Mouse (Mus musculus): ENCODE results near the gene Zfp78. TPM values are rescaled to one million over a fixed set of nuclear protein-coding genes. Genes with fewer than 3 reads are reported as not detected.
A peak's percentile ranks its signal among the peaks of the same experiment; 100 is the strongest.
"Not testable (repeated sequence)": the region's sequence is repeated elsewhere in the genome, so short reads cannot be mapped to it uniquely, and the experiment has no call there.

Zfp78 gene
- polyA plus RNA-seq, 1 experiment: 2.5 TPM

DNA sequence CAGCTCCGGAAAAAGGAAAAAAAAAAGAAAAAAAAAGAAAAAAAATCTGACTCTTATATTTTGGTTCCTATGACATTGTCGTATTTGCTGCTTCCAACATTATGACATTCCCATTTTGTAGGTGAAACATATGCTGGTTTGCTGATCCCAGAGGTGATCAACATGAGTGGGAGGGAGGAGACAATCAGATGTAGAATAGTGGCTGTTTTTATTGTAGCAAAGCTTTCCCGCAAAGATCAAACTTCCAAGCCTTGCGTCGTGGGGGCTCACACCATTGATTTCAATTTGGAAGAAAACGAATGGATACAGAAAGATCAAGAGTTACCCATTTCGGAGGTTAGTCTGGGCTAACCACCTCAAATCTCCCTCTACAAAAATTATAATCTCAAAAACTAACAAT lies 1.3 kb upstream of the Zfp78 start:
- Histone ChIP-seq H3K4me3 (ENCODE audit: insufficient read depth, low read length) (peak overlapping the region; percentile 82), H3K27ac (ENCODE audit: insufficient read depth, low read depth, low read length) (no peak overlapping the region), H3K4me1 (ENCODE audit: control insufficient read depth, insufficient read depth, low read length) (peaks cover 6% of the 10 kb centered on the region; the same call in 1 of the 2 replicates)
- no peak for TF ChIP-seq CTCF (IDR thresholded peaks at IDR 0.05; ENCODE audit: low read depth, low read length)
- TF ChIP-seq POLR2A (IDR thresholded peaks at IDR 0.05; ENCODE audit: borderline replicate concordance, low read depth, low read length): no peak

DNA sequence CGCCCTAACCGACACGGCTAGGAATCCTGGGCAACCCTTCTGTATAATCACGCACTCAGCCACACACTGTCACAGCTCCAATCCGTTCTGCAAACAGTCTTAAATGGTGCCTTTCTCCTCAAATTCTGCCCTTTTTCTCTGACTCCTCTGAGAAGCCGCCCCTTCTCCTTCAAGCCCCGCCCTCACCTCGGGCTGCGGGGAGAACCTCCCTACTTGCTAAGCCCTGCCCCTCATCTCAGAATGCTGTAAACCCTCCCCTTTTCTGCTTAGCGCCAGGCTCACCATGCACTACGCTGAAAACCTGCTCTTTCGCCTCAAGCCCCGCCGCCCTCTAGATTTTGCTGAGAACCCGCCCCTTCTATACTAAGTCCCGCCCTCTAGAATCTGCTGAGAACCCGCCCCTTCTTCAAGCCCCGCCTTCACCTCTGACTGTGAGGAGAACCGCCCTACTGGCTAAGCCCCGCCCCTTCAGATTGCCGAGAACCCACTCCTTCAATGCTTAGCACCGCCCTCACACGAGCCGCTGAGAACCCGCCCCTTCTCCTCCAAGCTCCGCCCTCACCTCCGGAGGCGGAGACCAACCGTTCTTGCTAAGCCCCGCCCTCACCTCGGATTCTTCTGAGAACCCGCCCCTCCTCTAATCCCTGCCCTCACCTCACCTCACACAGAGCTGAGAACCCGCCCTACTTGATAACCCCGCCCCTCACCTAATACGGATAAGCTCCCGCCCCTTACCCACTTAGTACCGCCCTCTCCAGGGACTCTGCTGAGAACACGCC lies 623 bp upstream of the Zfp78 start:
- peak overlapping the region; percentile 82 for H3K4me3 ChIP-seq (ENCODE audit: insufficient read depth, low read length)
- H3K27ac ChIP-seq (ENCODE audit: insufficient read depth, low read depth, low read length): peak overlapping the region; percentile 3; the same call in 1 of the 2 replicates
- no peak for TF ChIP-seq POLR2A (IDR thresholded peaks at IDR 0.05; ENCODE audit: borderline replicate concordance, low read depth, low read length)
- TF ChIP-seq CTCF (IDR thresholded peaks at IDR 0.05; ENCODE audit: low read depth, low read length): no peak
- peaks cover 6% of the 10 kb centered on the region; the same call in 1 of the 2 replicates for H3K4me1 ChIP-seq (ENCODE audit: control insufficient read depth, insufficient read depth, low read length)

DNA sequence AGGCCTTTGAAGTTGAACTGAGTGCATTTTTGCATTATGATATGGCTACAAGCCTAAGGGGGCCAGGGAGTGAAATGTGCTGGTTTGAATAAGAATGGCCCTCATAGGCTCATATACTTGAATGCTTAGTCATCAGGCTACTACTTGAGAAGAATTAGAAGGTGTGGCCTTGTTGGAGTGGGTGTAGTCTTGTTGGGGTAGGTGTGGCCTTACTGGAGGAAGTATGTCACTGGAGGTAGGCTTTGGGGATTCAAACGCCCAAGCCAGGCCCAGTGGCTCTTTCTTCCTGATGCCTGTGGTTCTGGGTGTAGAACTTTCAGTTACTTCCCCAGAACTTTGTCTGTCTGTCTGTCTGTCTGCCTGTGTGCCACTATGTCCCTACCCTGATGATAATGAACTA lies 1.7 kb downstream of the Zfp78 start:
- no peak overlapping the region for H3K27ac ChIP-seq (ENCODE audit: insufficient read depth, low read depth, low read length)
- no peak for TF ChIP-seq CTCF (IDR thresholded peaks at IDR 0.05; ENCODE audit: low read depth, low read length)
- no peak for TF ChIP-seq POLR2A (IDR thresholded peaks at IDR 0.05; ENCODE audit: borderline replicate concordance, low read depth, low read length)
- H3K4me3 ChIP-seq (ENCODE audit: insufficient read depth, low read length): no peak overlapping the region
- peaks cover 6% of the 10 kb centered on the region; the same call in 1 of the 2 replicates for H3K4me1 ChIP-seq (ENCODE audit: control insufficient read depth, insufficient read depth, low read length)

DNA sequence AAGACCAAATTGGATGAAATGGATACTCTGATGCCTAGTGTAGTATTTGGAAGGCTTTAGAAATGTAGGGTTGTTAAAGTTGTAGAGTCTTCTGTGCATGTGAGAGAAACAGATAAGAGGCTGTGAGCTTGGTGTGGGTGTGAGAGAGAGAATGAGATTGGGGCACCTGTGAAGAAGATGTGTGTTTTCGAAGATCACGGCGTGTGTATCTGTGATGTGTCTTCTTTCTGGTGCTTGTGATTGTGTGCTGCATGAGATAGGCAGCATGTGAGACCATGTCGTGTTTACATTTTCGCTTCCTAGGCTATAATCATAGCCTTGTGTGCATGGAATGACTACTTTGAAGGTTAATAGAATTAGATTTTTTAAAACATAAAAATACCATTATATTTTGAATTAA lies 4.1 kb downstream of the Zfp78 start:
- no peak overlapping the region for H3K27ac ChIP-seq (ENCODE audit: insufficient read depth, low read depth, low read length)
- H3K4me3 ChIP-seq (ENCODE audit: insufficient read depth, low read length): no peak overlapping the region

DNA sequence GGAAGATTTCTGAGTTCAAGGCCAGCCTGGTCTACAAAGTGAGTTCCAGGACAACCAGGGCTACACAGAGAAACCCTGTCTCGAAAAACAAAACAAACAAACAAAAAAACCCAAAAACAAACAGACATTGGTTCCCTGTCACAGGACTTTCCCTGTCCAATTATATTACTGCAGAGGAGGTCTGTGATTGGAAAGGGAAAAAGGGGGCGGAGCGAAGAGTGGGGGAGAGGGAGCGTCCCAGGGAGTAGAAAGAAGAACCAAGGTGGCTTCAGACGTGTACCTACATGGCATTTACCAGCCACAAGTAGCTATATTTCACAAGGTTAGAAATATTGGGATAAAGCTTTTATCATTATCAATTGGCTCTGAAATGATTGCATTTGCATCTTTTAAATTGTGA lies 5.1 kb downstream of the Zfp78 start:
- not testable (repeated sequence) for H3K4me3 ChIP-seq (ENCODE audit: insufficient read depth, low read length); H3K4me1 ChIP-seq (ENCODE audit: control insufficient read depth, insufficient read depth, low read length)

More for the DNA sequence above, 4.1 kb downstream of the Zfp78 start:
- no peak for TF ChIP-seq POLR2A (IDR thresholded peaks at IDR 0.05; ENCODE audit: borderline replicate concordance, low read depth, low read length)
- no peak for TF ChIP-seq CTCF (IDR thresholded peaks at IDR 0.05; ENCODE audit: low read depth, low read length)
- H3K4me1 ChIP-seq (ENCODE audit: control insufficient read depth, insufficient read depth, low read length): peaks cover 4% of the 10 kb centered on the region; the same call in 1 of the 2 replicates

DNA sequence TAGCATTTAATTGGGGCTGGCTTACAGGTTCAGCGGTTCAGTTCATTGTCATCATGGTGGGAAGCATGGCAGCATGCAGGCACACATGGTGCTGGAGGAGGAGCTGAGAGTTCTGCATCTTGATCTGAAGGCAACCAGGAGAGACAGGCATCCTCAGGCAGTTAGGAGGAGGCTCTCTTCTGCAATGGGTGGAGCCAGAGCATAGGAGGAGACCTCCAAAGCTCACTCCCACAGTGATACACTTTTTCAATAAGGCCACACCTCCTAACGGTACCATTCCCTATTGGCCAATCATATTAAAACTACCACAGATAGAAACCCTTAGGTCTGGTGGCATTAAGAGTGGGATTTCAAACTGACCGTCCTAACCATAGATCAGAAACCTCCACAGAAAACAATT lies 6.4 kb downstream of the Zfp78 start:
- no peak overlapping the region for H3K4me3 ChIP-seq (ENCODE audit: insufficient read depth, low read length)
- no peaks in the 10 kb centered on the region for H3K4me1 ChIP-seq (ENCODE audit: control insufficient read depth, insufficient read depth, low read length)
- H3K27ac ChIP-seq (ENCODE audit: insufficient read depth, low read depth, low read length): no peak overlapping the region
- no peak for TF ChIP-seq CTCF (IDR thresholded peaks at IDR 0.05; ENCODE audit: low read depth, low read length)
- no peak for TF ChIP-seq POLR2A (IDR thresholded peaks at IDR 0.05; ENCODE audit: borderline replicate concordance, low read depth, low read length)

More for the DNA sequence above, 5.1 kb downstream of the Zfp78 start:
- H3K27ac ChIP-seq (ENCODE audit: insufficient read depth, low read depth, low read length): not testable (repeated sequence)

DNA sequence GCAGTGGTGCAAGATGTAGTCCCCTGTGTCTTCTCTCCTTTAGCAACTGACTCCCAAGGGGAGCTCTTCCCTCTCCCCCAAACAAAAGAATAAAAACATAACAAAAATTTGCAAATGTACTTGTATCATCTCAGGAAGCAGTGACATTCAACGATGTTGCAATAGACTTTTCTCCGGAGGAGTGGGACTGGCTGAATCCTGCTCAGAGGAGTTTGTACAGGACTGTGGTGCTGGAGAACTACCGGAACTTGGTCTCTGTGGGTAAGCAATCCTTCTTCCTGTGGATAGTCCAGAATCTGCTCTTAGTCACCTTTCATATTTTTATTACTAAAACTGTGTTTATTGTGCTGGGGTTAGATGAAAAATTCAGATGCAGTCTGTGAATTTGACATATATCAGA lies 9.9 kb downstream of the Zfp78 start:
- no peaks in the 10 kb centered on the region for H3K4me1 ChIP-seq (ENCODE audit: control insufficient read depth, insufficient read depth, low read length)
- no peak overlapping the region for H3K4me3 ChIP-seq (ENCODE audit: insufficient read depth, low read length)
- no peak for TF ChIP-seq POLR2A (IDR thresholded peaks at IDR 0.05; ENCODE audit: borderline replicate concordance, low read depth, low read length)
- no peak for TF ChIP-seq CTCF (IDR thresholded peaks at IDR 0.05; ENCODE audit: low read depth, low read length)
- H3K27ac ChIP-seq (ENCODE audit: insufficient read depth, low read depth, low read length): no peak overlapping the region

DNA sequence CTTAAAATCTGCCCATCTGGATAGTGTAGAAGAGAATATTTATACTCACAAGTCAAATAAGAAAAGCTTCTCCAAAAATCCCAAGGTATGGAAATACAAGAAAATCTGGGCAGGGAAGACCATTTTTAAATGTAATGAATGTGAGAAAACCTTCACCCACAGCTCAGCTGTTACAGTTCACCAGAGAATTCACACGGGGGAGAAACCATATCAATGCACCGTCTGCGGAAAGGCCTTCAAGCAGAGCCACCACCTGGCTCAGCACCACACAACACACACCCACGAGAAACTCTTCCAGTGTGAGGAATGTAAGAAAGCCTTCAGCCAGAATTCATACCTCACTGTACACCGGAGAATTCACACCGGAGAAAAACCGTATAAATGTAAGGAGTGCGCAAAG lies 15.4 kb downstream of the Zfp78 start:
- TF ChIP-seq CTCF (IDR thresholded peaks at IDR 0.05; ENCODE audit: low read depth, low read length) (no peak), POLR2A (IDR thresholded peaks at IDR 0.05; ENCODE audit: borderline replicate concordance, low read depth, low read length) (no peak)
- H3K4me1 ChIP-seq (ENCODE audit: control insufficient read depth, insufficient read depth, low read length): peaks cover 6% of the 10 kb centered on the region; the same call in 1 of the 2 replicates
- H3K4me3 ChIP-seq (ENCODE audit: insufficient read depth, low read length): no peak overlapping the region
- H3K27ac ChIP-seq (ENCODE audit: insufficient read depth, low read depth, low read length): no peak overlapping the region

DNA sequence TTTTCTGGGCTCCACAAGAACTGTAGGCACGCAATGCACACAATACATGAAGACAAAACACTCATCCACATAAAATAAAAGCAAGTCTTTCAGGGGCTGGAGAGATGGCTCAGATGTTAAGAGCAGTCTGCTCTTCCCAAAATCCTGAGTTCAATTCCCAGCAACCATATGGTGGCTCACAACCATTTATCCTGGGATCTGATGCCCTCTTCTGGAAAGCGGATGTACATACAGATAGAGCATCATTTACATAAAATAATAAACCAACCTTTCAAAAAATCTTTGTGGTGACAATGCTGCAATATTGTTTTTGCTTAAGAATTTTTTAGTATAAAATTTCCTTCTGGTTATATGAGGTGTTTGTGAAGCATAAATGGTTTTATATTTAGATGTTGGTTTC lies 18.4 kb downstream of the Zfp78 start:
- no peak for TF ChIP-seq POLR2A (IDR thresholded peaks at IDR 0.05; ENCODE audit: borderline replicate concordance, low read depth, low read length)
- TF ChIP-seq CTCF (IDR thresholded peaks at IDR 0.05; ENCODE audit: low read depth, low read length): no peak
- no peak overlapping the region for H3K27ac ChIP-seq (ENCODE audit: insufficient read depth, low read depth, low read length)
- H3K4me1 ChIP-seq (ENCODE audit: control insufficient read depth, insufficient read depth, low read length): peaks cover 14% of the 10 kb centered on the region
- no peak overlapping the region for H3K4me3 ChIP-seq (ENCODE audit: insufficient read depth, low read length)

DNA sequence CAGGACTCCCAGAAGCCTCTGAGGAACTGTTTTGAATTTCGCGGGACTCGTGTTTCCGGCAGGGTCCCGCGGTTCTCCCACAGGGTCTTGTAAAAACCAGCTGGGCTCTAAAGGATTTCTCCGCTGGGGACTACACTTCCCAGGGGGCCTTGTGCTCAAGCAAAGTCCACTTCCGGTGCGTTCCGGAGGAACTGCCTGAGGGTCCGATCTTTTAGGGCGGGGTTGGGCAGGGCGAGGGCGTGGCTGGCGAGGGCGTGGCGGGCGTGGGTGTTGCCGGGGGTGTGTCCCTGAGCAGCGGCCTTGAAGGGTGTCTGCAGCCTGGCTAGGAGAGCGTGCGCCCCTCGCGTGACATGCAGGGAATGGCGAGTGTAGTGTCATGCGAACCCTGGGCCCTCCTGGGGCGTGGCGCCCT lies 20.0 kb downstream of the Zfp78 start, which contains the start of gene Zfp28:
Gene Zfp28, plus strand, starts transcription at position 252 of the 412 bp plus-strand sequence.
- H3K27ac ChIP-seq (ENCODE audit: insufficient read depth, low read depth, low read length): 0 out of 2 replicates have a peak within 1 kb of the TSS, but pooled peaks have one; percentile 2
- TF ChIP-seq CTCF (IDR thresholded peaks at IDR 0.05; ENCODE audit: low read depth, low read length) (no peak), POLR2A (IDR thresholded peaks at IDR 0.05; ENCODE audit: borderline replicate concordance, low read depth, low read length) (no peak)
- H3K4me3 ChIP-seq (ENCODE audit: insufficient read depth, low read length): peak within 1 kb of the TSS; percentile 70
- peaks cover 14% of the 10 kb centered on the region for H3K4me1 ChIP-seq (ENCODE audit: control insufficient read depth, insufficient read depth, low read length)
